Mouse (Mus musculus): ENCODE measurements around the gene Eno3. TPM values are rescaled to one million over a fixed set of nuclear protein-coding genes. Genes with fewer than 3 reads are reported as not detected.

Eno3 gene
- total and polyA plus RNA-seq, 3 experiments = 14.2 to 16.8 TPM; not detected in 1

- no peak for TF ChIP-seq GABPA (IDR thresholded peaks at IDR 0.05; ENCODE audit: low read depth, low read length)
- peak; percentile 97 for TF ChIP-seq CHD2 (IDR thresholded peaks at IDR 0.05; ENCODE audit: low read length)
- TF ChIP-seq MEF2A (IDR thresholded peaks at IDR 0.05; ENCODE audit: extremely low read depth, insufficient replicate concordance, low read depth, low read length, poor library complexity, severe bottlenecking) = no peak
- TF ChIP-seq TBP (IDR thresholded peaks at IDR 0.05; ENCODE audit: low read depth, low read length) = peak; percentile 71
- no peak for TF ChIP-seq CHD1 (IDR thresholded peaks at IDR 0.05; ENCODE audit: low read depth, low read length)
- TF ChIP-seq USF2 (IDR thresholded peaks at IDR 0.05; ENCODE audit: borderline replicate concordance in 1 of 2, insufficient read depth in 1 of 2, low read depth in 1 of 2, low read length in 2 of 2) = no peak
- TF ChIP-seq JUND (IDR thresholded peaks at IDR 0.05; ENCODE audit: low read depth, low read length) = no peak
- no peak for TF ChIP-seq EP300 (IDR thresholded peaks at IDR 0.05; ENCODE audit: low read depth in 1 of 2, low read length in 2 of 2)
- TF ChIP-seq SIN3A (IDR thresholded peaks at IDR 0.05; ENCODE audit: low read length) = peak; percentile 86
- peak; percentile 93 for TF ChIP-seq MAZ (IDR thresholded peaks at IDR 0.05; ENCODE audit: low read depth, low read length)
Measured at GRCm38 (mm10) chr11:70646691-70647650, 10.0 kb upstream of the Eno3 start, which contains the start of the genes Rnf167 and Slc25a11 (continued).

- H3K9ac ChIP-seq (ENCODE audit: control insufficient read depth, low read depth, low read length, poor library complexity, severe bottlenecking) = peak overlapping the region; percentile 92
- no peak for TF ChIP-seq POLR2AphosphoS5 (IDR thresholded peaks at IDR 0.05; ENCODE audit: borderline replicate concordance, low read depth, low read length)
- peak; percentile 26; the same call in 1 of the 2 replicates for TF ChIP-seq MXI1 (IDR thresholded peaks at IDR 0.05; ENCODE audit: low read depth, low read length)
- 0 out of 2 replicates have a peak, but pooled peaks have one; percentile 15 for TF ChIP-seq TCF12 (IDR thresholded peaks at IDR 0.05; ENCODE audit: low read depth, low read length)
- no peak for TF ChIP-seq MEF2A (IDR thresholded peaks at IDR 0.05; ENCODE audit: extremely low read depth, insufficient replicate concordance, low read depth, low read length, poor library complexity, severe bottlenecking)
- TF ChIP-seq SIN3A (IDR thresholded peaks at IDR 0.05; ENCODE audit: low read length) = peak; percentile 9; the same call in 1 of the 2 replicates
- TF ChIP-seq GABPA (IDR thresholded peaks at IDR 0.05; ENCODE audit: low read depth, low read length) = no peak
- TF ChIP-seq POLR2A (IDR thresholded peaks at IDR 0.05; ENCODE audit: control insufficient read depth in 1 of 2, insufficient read depth in 1 of 2, low read depth in 1 of 2, low read length in 2 of 2, poor library complexity in 1 of 2) = peak; percentile 25 to 49; a peak in 2 of 4 replicates
- 0 out of 2 replicates have a peak, but pooled peaks have one; percentile 46 for TF ChIP-seq MAX (IDR thresholded peaks at IDR 0.05; ENCODE audit: low read length)
- no peak for TF ChIP-seq HCFC1 (IDR thresholded peaks at IDR 0.05; ENCODE audit: low read depth, low read length)
- TF ChIP-seq ZMIZ1 (IDR thresholded peaks at IDR 0.05; ENCODE audit: low read depth, low read length) = peak; percentile 59
- TF ChIP-seq POLR2AphosphoS2 (IDR thresholded peaks at IDR 0.05; ENCODE audit: low read length) = peak; percentile 54; the same call in 1 of the 2 replicates
- peak; percentile 40 for TF ChIP-seq NELFE (IDR thresholded peaks at IDR 0.05; ENCODE audit: low read depth, low read length)
- TF ChIP-seq CHD1 (IDR thresholded peaks at IDR 0.05; ENCODE audit: low read depth, low read length) = peak; percentile 97
- TF ChIP-seq ZKSCAN1 (IDR thresholded peaks at IDR 0.05; ENCODE audit: low read depth, low read length) = 0 out of 2 replicates have a peak, but pooled peaks have one; percentile 20
- no peak for TF ChIP-seq ELF1 (IDR thresholded peaks at IDR 0.05; ENCODE audit: low read depth, low read length)
- TF ChIP-seq SMC3 (IDR thresholded peaks at IDR 0.05; ENCODE audit: low read depth, low read length) = peak; percentile 9; the same call in 1 of the 2 replicates
- peaks cover 12 to 50% of the 10 kb centered on the region in 2 experiments for H3K4me1 ChIP-seq (ENCODE audit: control insufficient read depth in 1 of 2, insufficient read depth in 2 of 2, low read length in 2 of 2)
- peaks cover 66% of the 10 kb centered on the region for H3K79me2 ChIP-seq (ENCODE audit: control insufficient read depth, insufficient read depth, low read length, poor library complexity)
- DNase-seq (ENCODE audit: low read depth, low spot score) = peak; percentile 71
- H3K4me3 ChIP-seq (ENCODE audit: control insufficient read depth in 1 of 2, insufficient read depth in 1 of 2, low read depth in 2 of 2, low read length in 2 of 2) = peak overlapping the region; percentile 54 to 83
- no peaks in the 10 kb centered on the region for H3K27me3 ChIP-seq (ENCODE audit: control insufficient read depth in 1 of 2, insufficient read depth in 2 of 2, low read length in 2 of 2)
- no peaks in the 10 kb centered on the region for H3K9me3 ChIP-seq (replicated peaks; ENCODE audit: insufficient read depth, low read length)
- H3K27ac ChIP-seq (ENCODE audit: control insufficient read depth, low read depth, low read length) = peak overlapping the region; percentile 95
- peaks cover 15 to 53% of the 10 kb centered on the region in 2 experiments for H3K36me3 ChIP-seq (ENCODE audit: control insufficient read depth in 1 of 2, insufficient read depth in 2 of 2, low read length in 2 of 2)
Measured at GRCm38 (mm10) chr11:70647716-70648420, 9.1 kb upstream of the Eno3 start.

All from MEL (cell line).